Mouse (Mus musculus): ENCODE measurements around the gene Hras.

DNA sequence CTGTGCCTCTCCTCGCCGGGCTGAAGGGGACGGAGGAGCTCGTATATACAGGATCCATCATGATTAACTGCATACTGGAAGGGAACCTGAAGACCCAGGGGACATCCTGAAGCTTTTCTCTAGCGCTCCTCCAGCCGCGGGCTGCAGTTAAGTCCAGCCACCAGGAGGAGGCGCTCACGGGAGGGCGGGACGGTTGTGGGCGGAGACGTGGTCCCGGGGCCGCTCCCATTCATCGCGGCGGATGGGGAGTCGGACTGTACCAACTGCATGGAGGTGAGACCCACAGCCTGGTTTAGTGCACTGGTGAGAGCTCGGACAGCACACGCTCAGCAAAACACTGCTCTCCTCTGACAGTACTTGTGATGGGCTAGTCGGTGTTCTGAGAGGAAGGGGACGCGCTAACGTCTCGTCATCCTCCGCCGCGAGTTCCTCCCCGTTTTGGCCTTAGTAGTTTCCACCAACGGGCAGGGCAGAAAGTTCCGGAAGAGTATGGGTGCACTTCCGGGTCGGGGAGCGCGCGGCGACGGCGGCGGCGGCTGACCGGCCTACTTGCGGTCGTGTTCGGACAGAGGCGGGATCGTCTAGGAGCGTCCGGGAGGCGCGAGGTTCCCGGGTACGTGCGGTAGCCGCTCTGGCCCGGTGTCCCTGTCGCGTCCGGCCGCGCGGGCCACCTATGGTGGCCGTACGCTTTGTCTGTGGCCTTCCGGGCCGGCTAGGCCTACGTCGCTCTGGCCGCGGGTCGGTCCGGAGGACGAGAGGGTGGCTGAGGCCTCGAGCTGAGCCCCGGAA is 34.7 kb upstream of the Hras start, which contains the start of gene Phrf1:
- peak; percentile 98 for TF ChIP-seq CTCF (IDR thresholded peaks at IDR 0.05; ENCODE audit: extremely low read depth, insufficient read depth, insufficient read length, insufficient replicate concordance)
- no peak; the same call in 1 of the 2 replicates for TF ChIP-seq POLR2A (IDR thresholded peaks at IDR 0.05; ENCODE audit: low read depth, low read length)
